ENCODE assay signal across 9 mouse cellular contexts in genomic region chr10:20313941-20314340, GRCm38 (mm10). TPM values are rescaled to one million over a fixed set of nuclear protein-coding genes. Genes with fewer than 3 reads are reported as not detected.
DNase-seq lines count a peak whose midpoint lies in the region; ATAC-seq lines count a peak whose summit lies in the region.
"Had no signal": no experiment of that assay in that cellular context is flagged by ENCODE, and none has a peak within 500 bp of the region (broad histone marks: within the 10 kb centered on the region; RNA-seq: fewer than 3 reads in every experiment).

No protein-coding gene starts in this region.

- H3K9ac ChIP-seq in heart, embryonic 11.5 days (ENCODE audit: low read depth, low read length): no peak overlapping the region
- no peak overlapping the region for H3K9ac ChIP-seq in forebrain, embryonic 13.5 days
- H3K9ac ChIP-seq in liver, embryonic 12.5 days: peak overlapping the region; percentile 96

- peak overlapping the region; percentile 89 for H3K4me2 ChIP-seq in heart, embryonic 11.5 days
- peak overlapping the region; percentile 67 for H3K4me2 ChIP-seq in forebrain, embryonic 13.5 days
- H3K4me2 ChIP-seq in liver, embryonic 12.5 days: peak overlapping the region; percentile 87

- H3K4me1 ChIP-seq in heart, embryonic 11.5 days (ENCODE audit: control insufficient read depth, insufficient read depth, low read length): peaks cover 11% of the 10 kb centered on the region
- H3K4me1 ChIP-seq in forebrain, embryonic 13.5 days: peaks cover 22% of the 10 kb centered on the region
- H3K4me1 ChIP-seq in liver, embryonic 12.5 days: peaks cover 58% of the 10 kb centered on the region

- 83% methylated on average over 4 of the region's 4 CpGs for WGBS in heart, embryonic 11.5 days (ENCODE audit: insufficient replicate concordance)
- 89% methylated on average over 4 of the region's 4 CpGs for WGBS in forebrain, embryonic 13.5 days
- WGBS in liver, embryonic 12.5 days (ENCODE audit: insufficient replicate concordance): 60% methylated on average over 4 of the region's 4 CpGs

- no peak overlapping the region for H3K27ac ChIP-seq in heart, embryonic 11.5 days (ENCODE audit: low read depth, low read length)
- no peak overlapping the region for H3K27ac ChIP-seq in forebrain, embryonic 13.5 days
- peak overlapping the region; percentile 100; the same call in 1 of the 2 replicates for H3K27ac ChIP-seq in liver, embryonic 12.5 days

- H3K4me3 ChIP-seq in heart, embryonic 11.5 days (ENCODE audit: low read depth, low read length): peak overlapping the region; percentile 85
- H3K4me3 ChIP-seq in forebrain, embryonic 13.5 days: peak overlapping the region; percentile 77
- H3K4me3 ChIP-seq in liver, embryonic 12.5 days: peak overlapping the region; percentile 91

- H3K27me3 ChIP-seq in heart, embryonic 11.5 days (ENCODE audit: control insufficient read depth, insufficient read depth, low read length): no peaks in the 10 kb centered on the region
- H3K27me3 ChIP-seq in forebrain, embryonic 13.5 days: no peaks in the 10 kb centered on the region
- no peaks in the 10 kb centered on the region for H3K27me3 ChIP-seq in liver, embryonic 12.5 days (replicated peaks)

- H3K36me3 ChIP-seq in heart, embryonic 11.5 days (ENCODE audit: control insufficient read depth, insufficient read depth, low read length): 0 out of 2 replicates have a peak, but pooled peaks cover 3% of the 10 kb centered on the region
- peaks cover 13% of the 10 kb centered on the region for H3K36me3 ChIP-seq in forebrain, embryonic 13.5 days (ENCODE audit: poor library complexity, severe bottlenecking)
- peaks cover 21% of the 10 kb centered on the region for H3K36me3 ChIP-seq in liver, embryonic 12.5 days

- DNase-seq in heart, postnatal 10 days: no peak
- DNase-seq in 416B (ENCODE audit: low read depth): peak; percentile 51
- no peak for DNase-seq in yolk sac, embryonic 10.5 days (ENCODE audit: low spot score)
- DNase-seq in adrenal gland, adult 18-20 months (ENCODE audit: low spot score in 2 of 2): no peak
- DNase-seq in adrenal gland, postnatal 4 days (ENCODE audit: low spot score in 2 of 2): no peak
- DNase-seq: kidney, adult 18-20 months had no signal

- ATAC-seq in heart, embryonic 11.5 days (replicated peaks; ENCODE audit: insufficient number of reproducible peaks, low FRiP score, low TSS enrichment): no peak
- no peak for ATAC-seq in forebrain, embryonic 13.5 days
- no peak for ATAC-seq in liver, embryonic 12.5 days

- intact Hi-C loops in heart, postnatal 10 days (cut with DNase I): loop anchor here (5.0 to 10.0 kb wide), 2 partner anchors 33 to 159 kb away; partner anchors contain the start of gene Mtfr2

- H3K9me3 ChIP-seq in heart, embryonic 11.5 days (replicated peaks; ENCODE audit: control insufficient read depth, low read length): no peaks in the 10 kb centered on the region
- H3K9me3 ChIP-seq in forebrain, embryonic 13.5 days (replicated peaks): no peaks in the 10 kb centered on the region
- H3K9me3 ChIP-seq in liver, embryonic 12.5 days (replicated peaks): no peaks in the 10 kb centered on the region

RNA-seq across cellular contexts. Expression of gene Bclaf1, which starts 1.7 kb away (rescaled TPM):
- 94.9 and 96.1 TPM in 2 replicates for polyA plus RNA-seq in heart, embryonic 11.5 days (2014; fragmentation: Nextera tagmentation; extraction: Ambion mirVana)
- total RNA-seq in heart, postnatal 10 days (2021): 10 to 100 TPM; 86.4 to 96.1 TPM
- polyA plus RNA-seq in forebrain, embryonic 13.5 days (2015; fragmentation: Nextera tagmentation; extraction: Ambion mirVana): 152 and 170 TPM in 2 replicates
- polyA plus RNA-seq in liver, embryonic 12.5 days (2016; fragmentation: Nextera tagmentation; extraction: Ambion mirVana): 79.3 and 80.4 TPM in 2 replicates
- 100 to 1,000 TPM in 1 of 2 experiments, 10 to 100 TPM in 1; 83.8 to 128 TPM for total RNA-seq in adrenal gland, adult 18-20 months (2021)
- total RNA-seq in adrenal gland, postnatal 4 days (2021): 100 to 1,000 TPM; 182 to 204 TPM

RNA-seq across cellular contexts. Expression of gene Mtfr2, which starts 33.6 kb away (rescaled TPM):
- polyA plus RNA-seq in heart, embryonic 11.5 days (2014; fragmentation: Nextera tagmentation; extraction: Ambion mirVana): 1.5 and 2.1 TPM in 2 replicates
- total RNA-seq in heart, postnatal 10 days (2021): 1 to 10 TPM; 2.4 to 2.5 TPM
- 2.6 and 3.0 TPM in 2 replicates for polyA plus RNA-seq in forebrain, embryonic 13.5 days (2015; fragmentation: Nextera tagmentation; extraction: Ambion mirVana)
- 3.4 and 4.7 TPM in 2 replicates for polyA plus RNA-seq in liver, embryonic 12.5 days (2016; fragmentation: Nextera tagmentation; extraction: Ambion mirVana)
- total RNA-seq in adrenal gland, adult 18-20 months (2021): under 1 TPM; 0.54 to 0.63 TPM
- 1 to 10 TPM; 3.3 to 3.5 TPM for total RNA-seq in adrenal gland, postnatal 4 days (2021)
